27 mouse cellular contexts compared by ENCODE assay signal in genomic region chr3:85251631-85252030, GRCm38 (mm10).
"Had no signal": no experiment of that assay in that cellular context is flagged by ENCODE, and none has a peak within 500 bp of the region (broad histone marks: within the 10 kb centered on the region; RNA-seq: fewer than 3 reads in every experiment).

No protein-coding gene starts in this region.

- H3K27ac ChIP-seq: gastrocnemius, adult 2 months; heart, embryonic 10.5 days; hindbrain, embryonic 10.5 days; hindbrain, embryonic 12.5 days; hindbrain, embryonic 14.5 days; intestine, embryonic 15.5 days; layer of hippocampus, adult 2 months; left cerebral cortex, adult 2 months; limb, embryonic 13.5 days; limb, embryonic 15.5 days; liver, embryonic 14.5 days had no signal

- DNase-seq: gastrocnemius, adult 2 months; gastrocnemius, postnatal 10 days; gastrocnemius, postnatal 25 days; heart, adult 18-20 months; heart, postnatal 10 days; heart, postnatal 4 days; kidney, adult 18-20 months; kidney, adult 8-10 months; kidney, postnatal 10 days; kidney, postnatal 25 days; kidney, postnatal 4 days; left cerebral cortex, postnatal 4 days had no signal

- H3K9ac ChIP-seq: heart, embryonic 12.5 days; hindbrain, embryonic 12.5 days; hindbrain, embryonic 14.5 days; intestine, embryonic 15.5 days; limb, embryonic 13.5 days; limb, embryonic 15.5 days; liver, embryonic 14.5 days had no signal

- ATAC-seq: hindbrain, embryonic 16.5 days; inflammation-experienced regulatory T-cells, adult 6 months; intestine, embryonic 15.5 days; intestine, postnatal 0 days had no signal

- H3K9me3 ChIP-seq: heart, embryonic 10.5 days; heart, embryonic 12.5 days; hindbrain, embryonic 10.5 days; hindbrain, embryonic 12.5 days; intestine, embryonic 15.5 days; limb, embryonic 13.5 days; limb, embryonic 15.5 days had no signal

- H3K27me3 ChIP-seq: heart, embryonic 12.5 days; hindbrain, embryonic 12.5 days; intestine, embryonic 15.5 days; limb, embryonic 13.5 days; limb, embryonic 15.5 days had no signal

- H3K4me1 ChIP-seq: heart, embryonic 10.5 days; heart, embryonic 12.5 days; hindbrain, embryonic 10.5 days; hindbrain, embryonic 12.5 days; intestine, embryonic 15.5 days; limb, embryonic 13.5 days; limb, embryonic 15.5 days had no signal

- H3K4me2 ChIP-seq: heart, embryonic 12.5 days; hindbrain, embryonic 12.5 days; hindbrain, embryonic 14.5 days; intestine, embryonic 15.5 days; limb, embryonic 13.5 days; limb, embryonic 15.5 days; liver, embryonic 11.5 days had no signal

- H3K4me3 ChIP-seq: gastrocnemius, adult 2 months; heart, embryonic 10.5 days; heart, embryonic 12.5 days; hindbrain, embryonic 10.5 days; hindbrain, embryonic 12.5 days; intestine, embryonic 15.5 days; layer of hippocampus, adult 2 months; left cerebral cortex, adult 2 months; limb, embryonic 13.5 days; limb, embryonic 15.5 days had no signal

- H3K36me3 ChIP-seq: heart, embryonic 10.5 days; heart, embryonic 12.5 days; hindbrain, embryonic 10.5 days; hindbrain, embryonic 12.5 days; intestine, embryonic 15.5 days; limb, embryonic 13.5 days; limb, embryonic 15.5 days had no signal
